Mouse (Mus musculus): ENCODE measurements around the gene Bbx.

Bbx gene
- long read RNA-seq, experiment 1, full-length matches to known transcripts = 3 of 46 reads
- long read RNA-seq, experiment 1, partial matches to known transcripts = 30 of 46 reads
- long read RNA-seq, experiment 1, other reads (novel, unspliced or antisense) = 13 of 46 reads
- long read RNA-seq, experiment 2, partial matches to known transcripts = 37 of 53 reads
- long read RNA-seq, experiment 2, other reads (novel, unspliced or antisense) = 16 of 53 reads

DNA sequence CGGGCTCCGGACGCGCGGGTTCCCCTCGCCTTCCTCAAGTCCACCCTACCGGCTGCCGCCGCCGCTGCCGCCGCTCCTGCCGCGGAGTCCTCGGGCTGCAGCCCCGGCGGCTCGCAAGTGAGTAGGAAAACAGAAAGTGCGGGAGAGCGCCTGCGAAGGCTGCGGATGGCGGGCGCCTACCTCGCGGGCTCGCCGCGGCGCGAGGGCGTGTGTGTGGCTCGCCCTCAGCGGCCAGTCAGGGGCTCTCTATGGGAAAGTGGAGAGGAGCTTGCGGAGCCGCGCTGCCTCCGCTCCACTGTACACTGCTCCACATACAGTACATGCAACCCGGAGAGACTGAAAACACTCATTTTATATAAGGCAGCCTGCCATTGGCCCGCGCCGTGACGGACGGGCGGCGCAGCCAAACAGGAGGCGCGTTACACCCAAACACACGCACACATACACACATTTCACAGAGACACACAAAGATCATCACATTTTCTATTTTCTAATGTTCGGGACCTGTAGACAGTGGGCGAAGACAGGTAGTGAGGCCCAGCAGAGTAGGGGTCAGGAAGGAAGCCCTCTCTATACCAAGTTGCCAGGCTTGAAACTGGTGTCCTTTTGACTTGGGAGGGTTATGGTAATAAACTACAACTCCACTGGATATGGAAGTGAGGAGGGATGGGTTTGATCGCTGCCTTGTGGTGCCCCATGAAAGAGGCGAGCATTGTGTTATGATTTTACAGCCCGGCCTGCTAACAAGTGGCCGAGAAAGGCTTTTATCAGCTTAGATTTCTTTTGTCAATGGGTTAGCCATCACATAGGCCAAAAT is at the start of gene Bbx:
TSS of gene Bbx (minus strand) at position 329 of the 817 bp plus-strand sequence.
- intact Hi-C loops (cut with DNase I) = loop anchor here (2.0 to 10.0 kb wide), 3 partner anchors 55 to 303 kb away; no protein-coding TSS in a partner anchor

DNA sequence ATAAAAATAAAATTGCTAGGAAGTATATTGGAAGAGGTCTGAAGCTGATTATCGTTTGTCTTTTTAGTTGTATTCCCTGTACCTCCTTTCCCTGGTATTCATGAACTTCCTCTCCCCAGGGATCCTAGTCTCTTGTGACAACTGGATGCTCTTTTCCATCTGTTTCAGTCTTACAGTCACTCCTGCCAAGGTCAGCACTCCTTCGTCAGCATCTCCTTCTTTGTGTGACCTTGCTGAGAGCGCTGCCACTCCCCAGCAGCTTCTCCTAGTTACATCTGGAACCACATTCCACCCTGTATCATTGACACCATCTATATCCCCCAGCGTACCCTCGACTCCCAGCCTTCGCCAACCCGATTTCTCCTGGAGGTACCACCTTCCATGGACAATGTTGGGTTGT is 49.7 kb upstream of the Bbx start:
- intact Hi-C loops (cut with DNase I) = no loop called here

DNA sequence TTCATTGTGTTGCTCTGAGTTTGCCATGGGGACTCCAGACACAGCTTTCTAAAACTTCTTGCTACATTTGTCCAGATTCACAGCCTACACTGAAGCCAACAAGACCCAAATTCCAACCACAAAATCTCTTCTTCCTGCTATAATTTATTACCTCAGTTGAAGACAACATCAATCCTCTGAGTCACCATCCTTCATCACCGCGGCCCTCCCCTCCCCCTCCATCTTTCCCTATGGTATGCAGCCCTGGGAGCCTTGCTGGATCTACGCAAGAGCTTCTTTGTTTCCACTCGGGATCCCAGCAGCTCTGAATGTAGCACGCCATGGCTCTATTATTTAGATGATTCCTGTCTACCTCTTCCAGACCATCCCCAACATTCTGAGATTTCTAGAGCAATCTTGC is 49.2 kb upstream of the Bbx start:
- intact Hi-C loops (cut with DNase I) = no loop called here

DNA sequence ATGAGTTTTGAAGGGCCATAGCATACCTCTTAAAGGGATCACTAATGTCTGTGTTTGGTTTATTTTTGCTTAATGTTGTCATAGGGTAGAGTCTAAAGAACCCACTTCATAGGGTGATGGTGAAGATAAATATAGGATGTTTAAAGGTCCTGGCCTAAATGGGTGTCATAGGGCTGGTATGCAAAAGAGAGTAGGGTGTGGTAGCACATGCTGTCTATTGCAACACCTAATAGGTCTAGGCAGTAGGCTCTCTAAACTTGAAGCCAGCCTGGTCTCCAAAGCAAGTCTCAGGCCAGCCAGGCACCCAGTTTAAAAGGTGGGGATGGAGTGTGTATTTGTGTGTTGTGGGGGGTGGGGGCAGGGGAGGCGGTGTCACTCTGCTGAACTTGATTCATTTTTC is 46.5 kb upstream of the Bbx start:
- intact Hi-C loops (cut with DNase I) = no loop called here

DNA sequence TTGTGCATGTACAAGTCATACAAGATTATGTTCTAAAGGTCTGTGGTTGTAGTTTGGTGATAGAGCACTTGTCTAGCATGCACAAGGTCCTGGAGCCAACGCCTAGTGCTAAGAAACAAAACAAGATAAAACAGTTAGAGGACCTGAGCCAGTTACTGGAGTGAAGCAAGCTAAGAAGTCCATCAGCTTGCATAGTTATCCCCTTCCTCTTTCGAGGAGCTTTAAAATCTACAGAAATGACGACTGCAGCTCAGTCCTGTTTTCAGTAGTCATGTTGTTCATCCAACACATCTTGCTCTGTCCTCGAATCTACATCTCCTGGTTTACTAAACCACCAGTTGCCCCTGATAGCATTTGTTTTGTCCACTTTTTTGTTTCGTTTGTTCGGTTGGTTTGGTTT is 45.4 kb upstream of the Bbx start:
- intact Hi-C loops (cut with DNase I) = no loop called here

DNA sequence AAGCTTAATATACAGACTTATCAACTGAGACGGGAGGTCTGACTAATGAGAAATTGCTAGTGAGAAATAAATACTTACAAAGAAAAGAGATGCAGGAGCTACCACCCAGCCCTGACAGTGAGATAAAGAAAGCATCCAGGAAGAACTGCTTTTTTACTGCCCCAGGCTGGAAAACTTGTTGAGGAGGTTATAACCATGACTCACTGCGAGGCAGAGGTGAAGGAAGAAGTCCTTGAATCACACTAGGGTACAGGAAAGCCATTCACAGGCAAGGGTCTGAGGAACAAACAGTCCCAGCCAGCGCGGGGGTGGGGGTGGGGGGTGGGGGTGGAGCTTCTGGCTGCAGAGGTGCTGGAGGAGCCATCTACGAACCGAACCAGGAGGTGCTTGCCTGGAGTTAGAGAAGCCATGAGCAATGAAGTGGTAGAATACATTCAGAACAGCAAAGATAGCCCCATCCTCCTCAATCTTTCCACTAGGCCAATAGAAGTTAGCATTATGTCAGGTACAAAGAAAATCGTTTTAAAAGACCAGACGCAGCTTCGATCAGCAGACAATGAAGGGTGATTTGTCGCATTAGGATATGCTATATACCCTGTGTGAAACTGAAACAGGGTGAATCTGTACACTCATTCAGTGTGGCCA is 30.2 kb upstream of the Bbx start:
- intact Hi-C loops (cut with DNase I) = no loop called here

DNA sequence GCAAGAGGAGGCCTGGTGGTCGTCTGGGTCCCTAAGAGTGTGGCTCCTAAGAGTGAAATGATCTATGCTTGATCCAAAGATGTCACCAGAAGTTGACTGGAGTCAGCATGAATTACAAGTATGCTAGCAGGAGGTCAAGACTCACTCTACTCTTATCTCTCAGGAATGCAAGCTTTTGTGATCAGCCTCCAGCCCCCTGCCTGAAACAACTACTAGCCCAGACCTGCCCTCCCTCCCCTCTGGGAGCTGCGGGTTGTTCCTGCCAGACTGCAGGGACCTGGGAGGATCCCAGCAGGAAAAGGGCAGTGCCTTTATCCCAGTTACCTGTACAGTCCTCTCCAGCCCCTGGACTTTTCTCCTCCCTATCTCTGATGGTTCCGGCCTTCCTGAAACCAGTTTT is 27.0 kb upstream of the Bbx start:
- intact Hi-C loops (cut with DNase I) = no loop called here

DNA sequence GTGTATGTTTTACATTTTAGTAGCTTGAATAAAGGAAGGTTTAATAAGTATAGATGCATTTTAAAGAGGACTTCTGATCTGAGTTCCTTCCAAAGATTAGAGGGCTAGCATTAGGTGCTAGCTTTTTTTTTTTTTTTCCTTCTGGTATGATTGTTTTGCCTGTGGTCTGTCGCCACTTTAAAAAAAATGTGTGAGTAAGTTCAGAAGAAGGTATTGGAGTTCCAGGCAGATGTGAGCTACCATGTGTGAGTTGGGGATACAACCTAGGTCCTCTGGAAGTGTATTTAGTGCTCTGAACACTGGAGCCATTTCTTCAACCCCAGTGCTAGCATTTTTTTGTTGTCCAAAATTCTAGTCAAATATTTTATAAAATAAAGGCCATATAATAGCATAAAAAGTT is 23.9 kb upstream of the Bbx start:
- intact Hi-C loops (cut with DNase I) = no loop called here

DNA sequence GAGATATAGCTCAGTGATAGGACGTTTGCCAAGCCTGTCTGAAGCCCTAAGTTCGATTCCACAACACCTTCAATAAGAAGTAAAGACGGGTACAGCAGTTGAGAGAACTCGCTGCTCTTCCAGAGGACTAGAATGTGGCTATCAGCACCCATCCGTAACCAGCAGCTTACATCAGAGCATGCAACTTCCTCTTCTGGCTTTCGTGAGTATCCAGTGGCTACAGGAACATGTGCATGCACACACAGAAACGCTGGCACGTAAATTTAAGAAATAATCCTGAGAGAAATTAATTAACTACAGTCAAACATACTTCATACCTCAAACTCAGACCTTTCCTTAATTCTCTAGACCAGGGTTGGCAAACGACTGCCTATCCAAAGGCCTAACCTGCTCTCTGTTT is 16.9 kb upstream of the Bbx start:
- intact Hi-C loops (cut with DNase I) = no loop called here

DNA sequence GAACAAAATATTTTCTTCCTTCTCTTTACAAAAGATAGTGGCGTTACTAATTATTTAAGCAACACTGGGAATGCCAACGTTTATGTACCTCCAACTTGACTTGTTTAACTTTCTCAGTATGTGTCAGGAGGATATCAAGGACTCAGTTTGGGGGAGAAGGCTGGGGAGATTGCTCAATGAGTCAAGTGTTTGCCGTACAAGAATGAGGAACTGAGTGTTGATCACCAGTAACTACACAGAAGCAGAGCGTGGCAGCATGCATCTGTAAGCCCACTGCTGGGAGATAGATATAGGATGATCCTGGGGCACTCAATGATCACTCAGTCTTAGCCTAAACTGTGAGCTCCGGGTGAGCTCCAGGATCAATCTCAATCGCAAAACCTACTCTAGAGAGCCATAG is 12.8 kb upstream of the Bbx start:
- intact Hi-C loops (cut with DNase I) = no loop called here

DNA sequence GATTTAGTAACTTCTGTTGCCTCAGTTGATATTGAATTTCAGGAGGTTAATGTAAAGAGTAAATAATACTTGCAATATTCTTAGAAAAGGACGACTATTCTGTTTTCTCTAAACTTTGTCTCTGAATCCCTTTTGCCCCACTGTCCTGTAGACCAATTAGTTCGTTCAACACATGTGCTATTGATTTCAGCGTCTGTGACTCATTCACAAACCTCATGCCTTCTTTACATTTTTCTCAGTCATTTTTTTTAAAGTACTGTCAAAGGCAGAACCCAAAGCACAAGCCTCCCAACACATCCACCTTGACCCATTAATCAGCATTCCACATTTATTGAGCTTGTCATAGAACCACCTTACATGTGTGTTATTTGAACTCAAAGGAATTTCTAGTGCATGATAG is 6.6 kb upstream of the Bbx start:
- intact Hi-C loops (cut with DNase I) = loop anchor here (10.0 kb wide), 1 partner anchor 296 kb away; no protein-coding TSS in a partner anchor

DNA sequence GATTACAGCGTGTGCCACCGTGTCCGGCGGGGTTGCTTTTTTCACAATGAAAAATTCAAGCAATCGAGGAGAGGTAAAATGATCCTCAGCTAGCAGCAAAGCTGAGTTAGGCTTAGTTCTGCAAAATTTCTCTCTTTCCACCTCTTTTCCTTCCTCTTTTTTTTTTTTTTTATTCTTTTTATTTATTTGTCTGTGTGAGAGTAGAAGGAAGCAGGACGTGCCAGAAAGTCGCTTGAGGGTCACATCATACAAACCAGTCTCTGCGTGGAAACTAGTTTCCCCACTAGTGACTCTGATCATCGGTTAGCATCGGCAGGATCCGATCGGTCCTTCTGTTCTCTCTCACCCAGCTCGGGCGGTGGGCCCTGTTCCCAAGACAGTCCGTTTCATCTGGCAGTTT is 5.6 kb upstream of the Bbx start:
- intact Hi-C loops (cut with DNase I) = loop anchor here (10.0 kb wide), 1 partner anchor 297 kb away; no protein-coding TSS in a partner anchor

DNA sequence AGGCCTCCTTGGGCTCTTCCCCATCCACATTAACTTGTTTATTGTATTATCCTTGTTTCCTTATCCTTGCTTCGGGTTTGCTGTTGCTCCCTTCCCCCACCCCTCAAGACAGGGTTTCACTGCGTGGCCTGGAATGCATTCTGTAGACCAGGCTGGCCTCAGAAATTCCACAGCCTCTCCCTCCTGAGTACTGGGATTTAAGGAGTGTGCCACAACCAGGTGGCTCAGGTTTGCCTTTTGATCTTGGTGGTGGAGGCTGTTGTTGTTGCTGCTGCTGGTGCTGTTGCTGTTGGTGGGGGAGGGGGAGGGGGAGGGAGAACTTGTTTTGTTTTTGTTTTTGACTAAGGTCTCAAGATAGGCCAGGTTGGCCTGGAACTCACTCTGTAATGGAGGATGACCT is 5.1 kb upstream of the Bbx start:
- intact Hi-C loops (cut with DNase I) = loop anchor here (10.0 kb wide), 1 partner anchor 297 kb away; no protein-coding TSS in a partner anchor

DNA sequence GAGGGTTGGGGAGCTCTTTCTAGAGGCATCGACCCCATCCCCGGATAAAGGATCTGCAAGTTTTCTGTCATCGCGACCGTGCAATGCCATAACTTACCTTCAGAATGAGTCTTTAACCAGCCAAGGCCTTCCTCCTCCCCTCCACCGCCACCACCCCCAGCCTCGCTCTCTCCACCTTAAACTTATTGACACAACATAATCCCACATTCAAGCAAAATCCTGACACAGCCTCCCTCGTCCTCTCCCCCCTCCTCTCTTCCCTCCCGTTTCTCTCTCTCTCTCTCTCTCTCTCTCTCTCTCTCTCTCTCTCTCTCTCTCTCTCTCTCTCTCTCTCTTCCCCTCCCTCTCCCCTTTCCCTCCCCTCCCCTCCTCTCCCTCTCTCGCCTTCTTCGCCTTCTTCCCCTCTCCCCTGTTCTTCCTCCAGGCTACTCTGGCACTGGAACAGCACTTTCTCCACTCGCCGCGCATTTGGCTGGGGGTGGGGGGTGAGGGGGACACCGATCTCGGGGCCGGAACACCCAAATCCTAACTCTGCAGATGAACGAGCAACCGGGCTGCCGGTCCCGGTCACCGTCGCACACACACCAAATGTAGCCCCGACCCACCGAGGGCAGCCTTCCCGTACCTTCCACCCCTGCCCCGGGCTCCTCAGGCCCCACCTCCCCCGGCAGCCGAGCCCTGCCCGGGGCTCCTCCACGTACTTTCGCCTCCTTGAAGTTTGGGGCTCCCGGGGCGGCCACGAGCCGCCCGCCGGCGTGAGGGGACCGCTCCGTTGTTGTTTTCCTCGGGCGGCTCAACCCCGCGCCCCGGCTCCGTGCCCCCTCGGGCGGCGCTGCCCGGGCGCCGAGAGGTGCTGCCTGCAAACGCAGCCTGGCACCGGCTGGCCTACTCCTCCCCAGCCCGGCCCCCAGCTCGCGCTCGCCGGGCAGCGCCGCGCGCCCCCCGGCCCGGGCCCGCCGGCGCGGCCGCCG is 894 bp downstream of the Bbx start:
- intact Hi-C loops (cut with DNase I) = loop anchor here (5.0 to 10.0 kb wide), 2 partner anchors 54 to 304 kb away; no protein-coding TSS in a partner anchor

DNA sequence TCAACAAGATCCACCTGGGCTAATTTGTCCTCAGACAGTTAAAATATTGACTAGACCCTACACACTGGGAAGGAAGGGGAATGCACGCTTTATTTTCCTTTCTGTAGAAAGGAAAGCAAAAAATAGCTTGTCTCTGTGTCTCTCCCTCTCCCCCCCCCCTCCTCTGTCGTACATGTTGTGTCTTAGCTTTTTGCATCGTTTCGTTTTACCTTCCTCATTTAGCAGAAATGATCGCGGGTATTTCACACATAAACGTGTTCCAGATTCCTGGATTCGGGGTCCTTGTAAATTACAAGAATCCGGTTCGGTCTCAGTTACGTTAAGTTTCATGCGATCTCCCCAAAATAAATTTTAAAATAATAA is 1.7 kb downstream of the Bbx start:
- intact Hi-C loops (cut with DNase I) = loop anchor here (5.0 to 10.0 kb wide), 2 partner anchors 53 to 304 kb away; no protein-coding TSS in a partner anchor

DNA sequence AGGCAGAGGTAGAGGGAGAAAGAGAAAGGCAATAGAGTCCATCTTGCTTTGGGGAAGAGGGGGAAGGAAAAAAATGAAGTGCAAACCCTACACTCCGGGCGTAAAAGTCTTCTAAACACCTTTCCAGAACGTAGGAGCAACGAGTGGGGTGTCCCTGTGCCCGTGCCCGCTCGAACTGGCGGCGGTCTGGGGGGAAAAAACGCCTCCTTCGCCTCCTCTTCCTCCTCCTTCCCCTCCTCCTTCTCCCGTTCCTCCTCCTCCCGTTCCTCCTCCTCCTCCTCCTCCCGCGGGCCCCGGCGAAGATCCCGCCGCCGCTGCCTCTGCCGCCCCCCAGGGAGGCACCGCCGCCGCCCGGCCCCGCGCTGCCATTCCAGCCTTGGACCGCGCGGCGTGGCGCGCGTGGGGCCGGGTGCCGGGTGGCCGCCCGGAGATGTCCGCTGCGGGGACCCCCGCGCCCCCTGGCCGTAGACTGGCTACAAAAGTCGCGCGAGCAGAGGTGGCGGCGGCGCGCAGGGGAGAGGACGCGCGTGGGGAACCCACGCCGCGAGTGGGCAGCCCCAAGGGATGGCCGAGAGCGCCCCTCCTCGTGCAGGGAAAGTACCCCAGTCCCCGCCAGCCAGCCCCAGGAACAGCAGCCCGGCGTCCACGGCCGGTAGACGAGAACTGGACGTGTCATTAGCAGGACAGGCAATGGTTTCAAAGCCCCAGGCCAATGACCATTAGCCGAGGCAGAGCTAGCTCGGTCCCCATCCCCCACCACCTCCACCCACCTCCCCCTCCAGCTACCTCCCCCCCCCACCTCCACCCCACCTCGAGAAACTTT is 2.3 kb downstream of the Bbx start:
- intact Hi-C loops (cut with DNase I) = loop anchor here (5.0 to 10.0 kb wide), 3 partner anchors 38 to 305 kb away; no protein-coding TSS in a partner anchor

DNA sequence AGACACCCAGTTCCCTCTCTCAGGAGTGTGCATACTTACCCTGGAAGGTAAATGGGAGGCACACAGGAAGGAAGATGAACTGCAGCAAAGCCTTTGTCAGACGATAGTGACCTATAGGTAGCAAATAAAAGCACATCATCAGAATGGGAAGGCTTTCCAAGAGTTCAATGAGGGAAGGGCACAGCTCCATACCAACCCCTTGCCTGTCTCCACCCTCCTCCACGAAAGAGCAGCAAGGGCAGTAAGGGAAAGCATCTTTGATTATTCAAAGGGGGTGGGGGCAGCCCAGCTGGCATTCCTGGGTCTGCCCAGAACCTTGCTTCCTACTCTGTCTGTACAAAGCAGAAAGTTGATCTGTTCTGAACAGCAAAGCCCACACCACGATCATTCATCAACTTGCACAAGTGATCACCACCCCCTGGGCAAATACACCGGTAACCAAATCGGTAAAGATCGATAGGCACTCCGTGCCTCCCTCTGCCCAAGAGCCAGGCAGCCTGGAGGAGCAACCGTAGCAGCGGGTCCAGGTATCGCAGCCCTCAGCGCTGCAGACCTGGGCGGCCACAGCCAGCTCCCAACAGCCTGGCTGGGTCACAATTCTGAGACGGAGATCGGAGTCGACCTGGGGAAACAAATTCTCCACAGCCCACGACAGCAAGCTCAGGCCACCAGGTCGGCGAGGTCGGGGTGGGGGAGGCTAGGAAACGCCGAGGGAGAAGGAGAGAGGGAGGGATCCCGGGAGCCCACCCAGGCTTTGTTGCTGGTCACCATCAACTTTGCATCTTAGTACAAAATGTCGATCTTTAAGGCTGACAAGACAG is 3.1 kb downstream of the Bbx start:
- intact Hi-C loops (cut with DNase I) = loop anchor here (5.0 kb wide), 1 partner anchor 37 kb away; no protein-coding TSS in a partner anchor

DNA sequence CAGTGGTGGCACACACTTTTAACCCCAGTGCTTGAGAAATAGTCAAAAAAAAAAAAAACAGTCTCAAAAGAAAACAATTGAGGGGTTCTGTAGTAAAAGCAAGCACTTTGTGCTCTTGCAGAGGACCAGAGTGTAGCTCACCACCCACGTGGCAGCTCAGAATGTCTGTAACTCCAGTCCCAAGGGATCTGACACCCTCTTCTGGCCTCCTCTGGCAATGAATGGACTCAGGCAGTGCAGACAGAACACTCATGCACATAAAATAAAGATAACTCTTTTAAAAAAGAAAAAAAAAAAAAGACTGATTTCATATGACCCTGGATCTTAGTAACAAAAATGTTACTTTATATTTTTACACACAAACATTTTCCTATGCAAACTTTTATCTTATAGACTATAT is 12.1 kb downstream of the Bbx start:
- intact Hi-C loops (cut with DNase I) = no loop called here

DNA sequence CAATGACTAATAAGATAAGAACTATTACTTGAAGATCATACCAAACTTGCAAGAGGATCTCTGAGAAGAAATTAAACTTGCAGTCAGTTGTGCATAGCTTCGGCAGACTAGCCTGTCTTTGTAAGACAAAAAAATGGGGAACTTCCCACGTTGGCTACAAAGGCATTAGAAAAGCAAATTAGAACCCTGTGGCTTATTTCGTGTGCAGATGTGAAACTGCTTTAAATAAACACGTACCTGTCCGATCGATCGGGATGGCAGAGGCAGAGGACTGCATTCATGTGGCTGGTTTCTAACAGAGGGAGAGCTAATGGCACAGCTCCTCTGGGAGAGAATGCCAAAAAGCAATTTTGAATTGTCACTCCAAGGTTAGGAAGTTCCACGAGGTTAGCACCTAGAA is 16.8 kb downstream of the Bbx start:
- intact Hi-C loops (cut with DNase I) = no loop called here

Measured in adrenal gland (tissue).